Mouse (Mus musculus): ENCODE results near the gene Ccdc114.

Gene Ccdc114

GRCm38 (mm10) chr7:45992470-45992869 lies 68.6 kb downstream of the Ccdc114 start:
- ChIA-PET POLR2A (no interaction called here), CTCF (interaction anchor here in 1 of 4 experiments (1.5 kb wide), 1 partner anchor 11 kb away, joined by 3 read pairs; no protein-coding TSS in a partner anchor)

Data from embryonic stem cell, embryonic (primary cell).